Mouse (Mus musculus): ENCODE measurements at regions not wholly inside any gene's neighbourhood (a gene's known extent, or its start where the extent isn't known, plus 50 kb on each side); places are given as distances from the start of the nearest gene placed in this dataset.

DNA sequence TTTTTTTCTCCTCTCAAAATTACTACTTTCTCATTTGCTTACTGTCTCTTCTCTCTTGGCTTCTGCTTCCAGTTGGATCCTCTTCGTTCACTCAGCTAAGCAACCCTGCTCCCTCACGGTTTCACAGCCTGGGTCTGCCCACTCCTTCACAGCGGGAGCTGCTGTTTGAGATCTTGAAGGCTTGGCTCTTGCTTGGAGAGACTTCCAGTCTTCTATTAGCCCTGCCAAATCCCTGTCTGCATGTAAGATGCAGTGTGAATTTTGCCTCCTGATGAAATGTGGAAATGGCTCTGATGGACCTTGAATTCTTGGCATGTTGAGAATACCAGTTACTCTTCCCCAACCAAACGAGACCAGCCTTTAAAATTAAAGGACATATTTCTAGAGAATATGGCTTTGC is 149.1 kb upstream of the Tet2 start:
- TF ChIP-seq CTCF (IDR thresholded peaks at IDR 0.05; ENCODE audit: borderline replicate concordance, insufficient read depth, low read depth, low read length) = no peak
- no peak for TF ChIP-seq POLR2A (IDR thresholded peaks at IDR 0.05; ENCODE audit: borderline replicate concordance, insufficient read depth, low read length)
